Mouse (Mus musculus) mouse embryonic stem cell (cell line): ENCODE measurements around the gene Hoxa9.

Experiments used
- in situ Hi-C, 2 experiments: fragments of 300-500 bp; cut with MboI; formaldehyde crosslinking; loops; 1 replicate in 1 of 2; 3 replicates in 1 of 2; pipeline ENCODE4 v1.14.3; 2019 to 2020; ENCODE audit warnings: low sequenced_read_pairs in 2 of 2, low pct_unique_long_range_greater_than_20kb in 1 of 2, mixed read lengths in 1 of 2; ENCODE audit not compliant: unreplicated experiment in 1 of 2

Gene Hoxa9

GRCm38 (mm10) chr6:52183311-52184080 lies 47.4 kb downstream of the Hoxa9 start:
- in situ Hi-C loops = no loop called here

GRCm38 (mm10) chr6:52182793-52183192 lies 48.1 kb downstream of the Hoxa9 start:
- in situ Hi-C loops = no loop called here

DNA sequence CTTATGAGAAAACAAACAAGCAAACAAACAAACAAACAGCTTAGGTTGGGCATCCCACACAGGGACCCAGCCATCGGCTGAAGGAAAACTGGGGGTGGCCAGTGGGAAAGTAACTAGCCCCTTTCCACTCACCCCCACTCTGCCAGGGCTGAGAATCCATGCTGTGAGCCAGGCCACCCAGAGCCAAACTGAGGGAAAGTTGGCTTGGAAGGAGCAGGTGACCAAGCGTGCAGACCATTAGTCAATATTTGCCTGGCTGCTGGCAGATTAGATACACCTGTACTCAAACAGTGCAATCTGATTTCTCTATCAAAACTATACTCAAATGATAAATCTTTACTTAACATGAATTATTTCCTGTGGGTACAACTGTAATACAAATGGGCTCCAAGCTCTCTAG lies 48.9 kb downstream of the Hoxa9 start:
- in situ Hi-C loops = no loop called here

DNA sequence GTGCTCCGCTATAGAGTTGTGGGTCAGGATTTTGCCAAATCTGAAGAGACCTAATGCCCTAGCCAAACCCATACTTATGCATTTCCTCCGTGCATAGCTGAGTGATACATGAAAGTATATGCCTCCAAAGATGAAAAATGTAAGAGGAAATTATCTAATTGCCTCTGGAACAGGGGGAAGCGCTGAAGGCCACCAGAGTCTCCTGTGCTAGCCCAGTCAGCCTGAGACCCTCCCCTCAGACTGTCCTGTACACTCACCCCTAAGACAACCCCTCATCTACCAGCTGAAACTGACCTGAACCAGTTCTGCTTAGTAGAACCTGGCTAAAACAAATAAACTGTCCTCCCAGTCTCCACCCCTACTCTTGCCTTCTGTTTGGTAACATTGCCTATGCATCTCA lies 50.2 kb downstream of the Hoxa9 start:
- in situ Hi-C loops = no loop called here

- in situ Hi-C loops = no loop called here
These were observed 50.6 kb downstream of the Hoxa9 start for GRCm38 (mm10) chr6:52180213-52180710.

GRCm38 (mm10) chr6:52179690-52180089 lies 51.2 kb downstream of the Hoxa9 start:
- in situ Hi-C loops = no loop called here

DNA sequence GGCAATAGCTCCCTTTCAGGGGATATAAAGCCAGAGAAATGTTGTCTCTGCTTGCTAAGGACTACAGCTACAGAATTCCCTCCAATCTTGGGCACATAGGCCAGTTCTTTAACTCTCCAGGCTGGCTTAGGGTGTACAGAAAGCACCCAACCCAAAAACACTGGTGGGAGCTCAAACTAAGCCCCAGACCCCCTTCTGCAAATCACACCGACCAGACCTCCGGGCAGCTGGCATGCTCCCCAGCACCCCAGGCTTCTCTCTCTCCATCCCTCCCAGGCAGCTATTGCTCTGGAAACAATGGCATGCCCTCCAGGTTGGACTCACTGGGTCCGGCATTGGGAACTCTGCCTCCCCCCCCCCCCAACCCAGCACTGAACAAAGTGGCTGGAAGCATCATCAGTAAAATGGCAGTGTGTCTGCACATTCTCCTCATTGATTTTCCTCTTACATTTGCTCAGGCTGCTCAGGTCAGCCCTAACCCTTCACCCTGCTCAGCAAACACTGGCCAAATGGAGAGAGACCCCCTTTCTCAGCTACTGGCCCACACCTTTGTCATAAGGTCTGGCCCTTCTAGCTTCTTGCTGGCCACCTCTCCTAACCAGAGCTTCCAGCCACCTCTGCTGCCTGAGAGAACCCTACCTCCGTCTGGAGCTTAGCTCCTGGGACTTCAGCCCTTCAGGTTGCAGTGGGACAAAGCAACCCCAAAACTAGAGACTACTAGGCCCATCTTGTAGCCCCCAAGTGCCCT lies 51.8 kb downstream of the Hoxa9 start:
- in situ Hi-C loops = no loop called here

DNA sequence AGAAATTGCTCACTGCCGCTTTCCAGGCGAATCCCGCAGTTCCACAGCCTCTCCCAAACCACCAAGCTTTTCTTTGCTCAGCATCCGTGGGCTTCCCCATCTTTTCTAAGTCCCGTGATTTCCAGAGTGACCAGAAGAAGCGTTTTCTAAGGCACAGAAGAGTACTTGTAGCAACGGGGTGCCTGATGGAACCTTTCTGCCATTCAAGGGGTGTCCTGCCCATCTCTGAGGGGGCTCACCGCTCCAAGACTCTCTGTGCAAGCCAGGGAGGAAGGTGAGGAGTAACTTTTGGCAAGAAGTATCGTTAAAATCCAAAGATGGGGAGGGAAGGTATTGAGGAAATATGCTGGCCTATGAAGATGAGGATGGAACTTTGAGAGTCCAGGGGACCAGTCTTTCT lies 53.1 kb downstream of the Hoxa9 start:
- in situ Hi-C loops = no loop called here

DNA sequence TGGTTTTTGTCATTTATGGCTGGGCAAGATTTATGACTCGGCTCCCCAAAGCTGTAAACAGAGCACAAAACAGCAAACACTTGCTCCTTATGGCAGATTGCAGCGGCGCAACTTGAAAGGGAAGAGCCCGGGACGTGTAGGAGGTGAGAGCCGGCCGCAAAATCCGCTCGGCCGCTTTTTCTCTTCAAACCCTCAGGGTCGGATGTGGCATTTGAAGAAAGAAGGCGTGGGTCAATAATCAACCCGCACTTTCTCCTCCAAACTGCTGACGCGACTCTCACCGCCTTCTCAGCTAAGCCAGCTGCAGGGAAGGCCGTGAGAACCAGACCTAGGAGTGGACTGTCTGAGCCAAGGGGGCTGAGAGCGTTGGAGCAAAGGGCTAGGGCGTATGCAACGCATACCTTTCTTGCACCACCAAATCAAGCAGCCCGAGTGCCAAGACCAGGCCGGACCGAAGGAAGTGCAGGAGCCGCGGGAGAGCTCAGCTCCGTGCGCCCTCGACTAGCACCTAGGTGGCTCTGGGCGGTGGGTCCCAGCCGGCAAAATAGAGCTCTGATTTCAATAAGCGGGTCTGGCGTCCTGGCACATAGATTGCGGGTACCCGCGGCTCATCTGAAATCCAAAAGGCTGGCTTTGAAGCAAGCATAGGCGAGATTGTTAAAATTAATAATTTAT lies 53.7 kb downstream of the Hoxa9 start, which contains the start of gene 5730596B20Rik:
Gene 5730596B20Rik, plus strand, starts transcription at position 438 of the 675 bp plus-strand sequence.
- in situ Hi-C loops = no loop called here

- in situ Hi-C loops = no loop called here
These were observed 54.5 kb downstream of the Hoxa9 start for GRCm38 (mm10) chr6:52176391-52176790.

GRCm38 (mm10) chr6:52175864-52176263 lies 55.0 kb downstream of the Hoxa9 start:
- in situ Hi-C loops = no loop called here

DNA sequence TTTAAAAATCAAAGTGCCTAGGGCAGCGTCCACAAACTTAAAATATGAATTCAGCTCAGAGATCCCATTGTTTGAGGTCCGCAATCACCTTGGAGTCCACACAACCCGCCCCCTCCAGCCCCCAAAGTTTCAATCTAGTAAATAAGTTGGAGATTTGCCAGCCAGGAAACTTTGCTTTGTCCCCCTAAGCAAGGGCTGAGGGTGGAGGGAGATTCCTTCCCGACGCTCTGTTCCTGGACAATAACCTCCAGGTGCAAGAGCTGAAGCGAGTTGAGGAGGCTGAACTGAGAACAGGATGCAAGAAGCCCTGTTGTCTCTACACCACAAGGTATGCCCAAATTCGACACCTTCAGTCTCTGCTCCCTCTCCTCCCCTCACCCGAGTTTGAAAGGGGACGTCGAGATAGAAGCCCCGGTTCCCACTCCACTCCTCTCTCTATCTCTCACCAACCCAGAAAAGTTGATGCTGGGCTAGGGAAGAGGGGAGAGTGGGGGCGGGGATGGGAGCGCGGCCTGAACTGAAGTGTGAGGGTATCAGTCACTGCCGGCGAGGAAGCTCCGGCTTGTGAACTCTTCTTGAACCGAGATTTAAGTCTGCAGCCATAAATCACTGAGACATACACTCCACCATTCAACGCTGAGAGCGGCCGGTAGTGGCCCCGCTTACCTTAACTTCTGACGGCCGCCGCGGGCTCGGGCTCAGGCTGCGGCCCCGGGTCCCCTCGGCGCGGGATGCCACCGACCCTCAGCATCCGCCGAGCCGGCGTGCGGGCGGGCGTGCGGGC lies 55.7 kb downstream of the Hoxa9 start:
- in situ Hi-C loops = no loop called here

DNA sequence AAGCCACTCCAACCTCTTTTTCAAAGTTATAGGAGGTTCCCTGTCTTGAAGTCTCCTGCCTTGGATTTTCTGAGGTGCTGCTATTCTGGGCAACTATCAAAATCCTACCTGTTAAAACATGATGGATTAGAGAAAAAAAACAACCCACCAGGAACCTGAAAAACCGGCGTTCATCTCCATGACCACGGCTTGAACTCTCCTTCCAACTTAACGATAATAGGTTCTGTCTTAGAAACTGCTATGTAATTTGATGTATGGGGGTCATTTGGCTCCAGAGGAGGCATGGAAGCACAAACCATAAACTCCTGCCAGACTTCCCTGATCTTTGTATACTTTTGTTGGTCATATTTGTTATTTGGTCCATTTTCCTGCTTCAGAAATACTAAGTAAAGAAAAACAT lies 57.2 kb downstream of the Hoxa9 start:
- in situ Hi-C loops = no loop called here
